Mouse (Mus musculus) gastrocnemius, adult 2 months (tissue): ENCODE data around the gene S100a2. TPM values are rescaled to one million over a fixed set of nuclear protein-coding genes. Genes with fewer than 3 reads are reported as not detected.

Experiments used
- DNase-seq: peaks from one replicate; pipeline ENCODE4 v3.0.0; 2022
- H3K27ac ChIP-seq: fragments of 200-600 bp; 2 replicates; pipeline ENCODE4 v1.8.1; 2022; ENCODE audit warnings: mild to moderate bottlenecking
- H3K4me3 ChIP-seq: fragments of 200-600 bp; 2 replicates; pipeline ENCODE4 v1.8.1; 2022; ENCODE audit warnings: mild to moderate bottlenecking, moderate library complexity
- CTCF ChIP-seq: fragments of 200-600 bp; IDR thresholded peaks from 2 replicates; pipeline ENCODE4 v1.8.1; 2022; ENCODE audit warnings: antibody characterized with exemption, mild to moderate bottlenecking, moderate library complexity
- intact Hi-C: fragments of 180-260 bp; cut with DNase I; formaldehyde crosslinking; loops from one replicate; pipeline ENCODE4 v1.15.1; 2025
- total RNA-seq, 2 experiments: library from RNA; stranded (reverse); gene quantifications; 2 replicates each; pipeline ENCODE4 v1.2.3; 2021

The S100a2 gene
- total RNA-seq, 2 experiments from 2014 or later: not detected

DNA sequence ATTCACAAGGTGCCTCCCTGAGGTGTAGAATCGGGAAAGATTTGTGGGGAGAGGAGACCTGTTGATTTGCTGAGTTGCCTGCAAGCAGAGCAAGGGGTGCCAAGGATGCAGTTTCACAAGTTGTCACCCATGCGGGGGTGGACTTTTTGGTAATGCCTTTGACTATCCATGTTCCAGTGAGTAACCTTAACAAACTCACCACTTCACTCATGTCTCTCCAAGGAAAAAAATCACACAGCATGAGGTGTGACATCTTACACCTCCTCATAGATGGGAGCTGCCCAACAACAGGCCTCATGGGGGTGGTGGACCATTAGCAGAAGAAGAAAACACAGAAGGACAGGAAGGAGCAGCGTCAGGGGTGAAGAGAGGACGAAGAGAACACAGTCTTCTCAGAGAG, 7.5 kb upstream of the S100a2 start:
- no peak overlapping the region for H3K4me3 ChIP-seq
- no peak for DNase-seq
- TF ChIP-seq CTCF: no peak
- no peak overlapping the region for H3K27ac ChIP-seq
- intact Hi-C loops: loop anchor here (10.0 kb wide), 1 partner anchor 58 kb away; the partner anchor contains the start of gene S100a14

DNA sequence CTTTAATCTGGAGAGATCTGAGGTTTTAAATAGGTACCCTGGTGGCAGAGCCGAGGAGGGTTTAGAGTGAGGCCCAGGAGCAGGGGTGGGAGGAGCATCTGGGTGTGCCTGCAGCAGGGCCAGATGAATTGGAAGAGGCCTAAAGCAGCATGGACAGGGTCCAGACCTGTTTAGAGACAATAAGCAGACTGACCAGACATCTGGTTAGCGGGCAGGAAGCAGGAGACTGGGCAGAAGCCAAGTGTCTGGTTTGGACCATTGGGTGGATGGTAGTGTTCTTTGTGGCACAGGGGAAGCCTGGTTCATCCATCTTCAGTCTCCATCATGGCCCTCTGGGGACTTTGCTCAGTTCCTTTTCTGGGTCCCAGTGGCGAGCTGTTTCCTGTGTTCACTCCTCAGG, 6.2 kb upstream of the S100a2 start:
- 0 out of 2 replicates have a peak, but pooled peaks have one; percentile 1 for TF ChIP-seq CTCF
- intact Hi-C loops: loop anchor here (10.0 kb wide), 1 partner anchor 59 kb away; the partner anchor contains the start of gene S100a14
- H3K27ac ChIP-seq: peak overlapping the region; percentile 64
- no peak overlapping the region for H3K4me3 ChIP-seq
- DNase-seq: peak; percentile 60

DNA sequence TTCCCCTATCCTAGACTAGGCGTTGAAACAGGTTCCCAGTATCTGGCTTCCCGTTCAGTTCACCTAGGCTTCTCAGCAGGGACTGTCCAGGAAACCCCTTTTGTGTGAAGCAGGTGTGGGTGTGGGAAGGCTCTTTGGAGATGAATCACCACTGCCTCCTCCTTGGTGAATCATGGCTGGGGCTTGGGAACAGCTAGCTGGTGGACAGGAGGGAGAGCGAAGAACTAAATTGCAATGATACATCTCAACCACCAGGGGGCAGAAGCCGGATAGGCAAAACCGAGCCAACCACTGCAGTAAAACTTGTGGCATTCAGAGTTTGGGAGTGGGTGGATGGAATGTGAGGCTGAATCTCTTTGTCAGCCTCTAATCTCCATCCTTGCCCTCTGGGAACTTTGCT, 4.5 kb upstream of the S100a2 start:
- Histone ChIP-seq H3K27ac (peak overlapping the region; percentile 90), H3K4me3 (no peak overlapping the region)
- peak; percentile 90 for TF ChIP-seq CTCF
- intact Hi-C loops: loop anchor here (1.0 to 10.0 kb wide), 4 partner anchors 30 to 122 kb away; partner anchors contain the start of gene S100a14
- peak; percentile 65 for DNase-seq

DNA sequence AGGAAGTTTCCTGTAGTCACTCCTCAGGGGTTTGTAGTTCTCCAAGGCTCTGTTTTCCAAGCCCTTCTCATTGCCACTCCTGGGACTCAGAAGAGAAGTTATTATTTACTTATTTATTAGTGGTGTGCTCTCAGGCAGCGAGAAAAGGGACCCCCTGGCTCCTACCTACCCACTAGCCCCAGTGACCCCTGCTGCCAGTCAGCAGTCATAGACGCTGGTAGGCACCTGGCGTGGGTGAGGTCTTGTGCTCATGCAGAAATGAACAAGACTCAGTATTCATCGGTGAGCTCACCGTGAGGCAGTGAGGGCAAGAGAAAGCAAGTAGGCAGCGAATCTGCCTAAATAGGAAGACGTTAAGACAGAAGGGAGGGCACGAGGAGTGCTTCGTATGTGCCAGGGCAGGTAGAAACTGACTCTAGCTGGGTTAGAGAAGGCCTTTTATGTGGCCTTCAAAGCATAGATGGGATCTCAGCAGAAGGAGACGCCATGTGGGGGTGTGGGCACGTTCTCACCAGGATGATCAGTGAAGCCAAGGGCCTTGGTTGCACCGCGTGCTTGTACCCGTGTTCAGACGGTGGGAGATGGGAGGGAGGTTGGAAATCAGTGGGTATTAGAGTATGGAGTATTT, 3.9 kb upstream of the S100a2 start:
- intact Hi-C loops: loop anchor here (5.0 to 10.0 kb wide), 3 partner anchors 44 to 121 kb away; partner anchors contain the start of gene S100a14
- no peak for DNase-seq
- Histone ChIP-seq H3K4me3 (no peak overlapping the region), H3K27ac (peak overlapping the region; percentile 90)
- TF ChIP-seq CTCF: no peak

DNA sequence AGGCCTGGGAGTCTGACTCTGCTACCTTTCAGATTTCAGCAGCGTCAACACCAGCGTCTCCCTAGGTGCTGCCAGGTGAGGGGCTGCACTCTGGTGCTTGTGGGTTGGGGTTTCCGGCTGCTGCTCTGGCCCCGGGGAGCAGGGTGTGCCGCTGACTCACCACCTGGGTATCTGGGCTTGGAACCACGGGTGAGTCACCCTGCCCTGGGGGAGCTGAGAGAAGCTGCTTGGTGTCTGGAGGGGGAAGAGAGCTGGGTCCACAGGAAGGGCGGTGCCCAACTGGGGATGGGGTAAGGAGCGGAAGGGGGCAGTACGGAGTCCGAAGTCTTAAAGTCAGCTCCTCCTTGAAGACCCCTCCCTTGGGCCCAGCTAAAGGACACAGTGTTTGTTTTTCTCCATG, 3.1 kb upstream of the S100a2 start:
- intact Hi-C loops: loop anchor here (5.0 to 10.0 kb wide), 3 partner anchors 45 to 120 kb away; partner anchors contain the start of gene S100a14
- peak overlapping the region; percentile 90 for H3K27ac ChIP-seq
- no peak for TF ChIP-seq CTCF
- peak; percentile 89 for DNase-seq
- peak overlapping the region; percentile 37 for H3K4me3 ChIP-seq

DNA sequence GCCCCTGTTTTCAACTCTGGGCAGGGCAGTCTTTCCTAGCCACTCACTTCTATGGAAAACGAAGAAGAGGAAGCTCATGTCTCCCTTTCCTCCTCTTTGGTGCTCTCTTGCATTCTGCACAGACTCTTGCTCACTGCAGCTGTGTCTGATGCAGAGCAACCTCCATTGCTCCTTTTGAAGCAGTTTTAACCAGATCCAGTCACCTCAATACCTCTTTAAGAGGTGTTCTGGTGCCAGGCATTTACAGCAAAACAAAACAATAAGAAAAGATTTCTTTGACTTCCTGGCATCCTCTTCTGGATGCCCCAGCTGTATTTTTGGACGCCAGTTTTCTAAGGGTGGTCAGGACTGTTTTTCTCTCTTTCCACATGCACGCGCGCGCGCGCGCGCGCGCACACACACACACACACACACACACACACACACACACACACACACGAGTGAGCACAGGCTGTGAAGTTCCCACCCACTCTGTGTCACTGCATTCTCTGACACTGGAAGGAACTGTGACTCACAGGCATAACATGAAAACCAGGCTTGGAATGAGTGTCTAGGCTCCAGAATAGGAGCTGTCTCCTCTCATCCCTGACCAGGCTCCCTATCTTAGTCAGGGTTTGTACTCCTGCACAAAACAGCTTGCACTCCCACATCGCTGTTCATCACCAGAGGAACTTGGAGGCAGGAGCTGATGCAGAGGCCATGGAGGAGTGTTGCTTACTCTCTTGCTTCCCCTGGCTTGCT, 2.5 kb upstream of the S100a2 start:
- intact Hi-C loops: loop anchor here (5.0 to 10.0 kb wide), 3 partner anchors 45 to 120 kb away; partner anchors contain the start of gene S100a14
- H3K4me3 ChIP-seq: peak overlapping the region; percentile 37

DNA sequence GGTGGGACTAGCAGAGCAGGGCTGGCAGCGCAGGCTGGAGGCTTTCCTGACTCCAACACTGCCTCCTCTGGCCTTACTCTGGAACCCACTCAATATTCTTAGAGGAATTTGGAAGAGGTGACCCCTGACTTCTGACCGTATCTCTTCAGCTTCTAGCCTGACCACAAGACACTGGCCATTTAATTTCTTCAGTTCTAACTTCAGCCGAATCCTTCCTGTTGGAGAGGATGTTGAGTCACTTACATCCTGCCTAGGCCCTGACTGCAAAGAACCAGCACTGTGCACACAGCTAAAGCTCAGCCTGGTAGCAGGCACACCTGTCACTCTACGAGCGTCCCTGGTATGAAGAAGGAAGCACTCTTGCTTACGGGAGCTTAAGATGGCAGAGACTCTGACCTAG, 657 bp upstream of the S100a2 start:
- intact Hi-C loops: loop anchor here (5.0 to 10.0 kb wide), 3 partner anchors 47 to 118 kb away; partner anchors contain the start of gene S100a14
- H3K4me3 ChIP-seq: no peak overlapping the region
- peak overlapping the region; percentile 53 for H3K27ac ChIP-seq
- no peak for DNase-seq
- no peak for TF ChIP-seq CTCF

More for the DNA sequence above, 2.5 kb upstream of the S100a2 start:
- TF ChIP-seq CTCF: no peak
- H3K27ac ChIP-seq: peak overlapping the region; percentile 90
- DNase-seq: no peak

DNA sequence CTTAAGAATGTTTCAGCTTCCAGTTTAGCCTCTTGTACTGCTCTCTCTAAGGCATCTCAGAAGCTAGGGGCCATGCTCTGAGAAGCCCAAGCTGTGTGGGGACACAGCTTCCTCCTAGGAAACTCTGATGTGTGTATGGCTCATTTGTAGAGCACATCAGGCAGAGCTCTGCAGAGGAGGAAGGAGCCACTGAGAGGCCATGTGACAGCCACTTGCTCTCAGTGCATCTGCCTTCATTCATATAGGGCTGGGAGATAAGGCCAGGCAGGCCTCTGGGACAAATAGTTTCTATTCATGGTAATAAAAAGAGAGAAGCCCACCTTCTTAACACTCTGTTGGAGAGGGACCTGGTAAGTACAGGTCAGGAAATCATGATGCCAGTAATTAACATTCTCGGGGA, 4.4 kb downstream of the S100a2 start:
- H3K27ac ChIP-seq: no peak overlapping the region
- no peak for DNase-seq
- intact Hi-C loops: no loop called here

DNA sequence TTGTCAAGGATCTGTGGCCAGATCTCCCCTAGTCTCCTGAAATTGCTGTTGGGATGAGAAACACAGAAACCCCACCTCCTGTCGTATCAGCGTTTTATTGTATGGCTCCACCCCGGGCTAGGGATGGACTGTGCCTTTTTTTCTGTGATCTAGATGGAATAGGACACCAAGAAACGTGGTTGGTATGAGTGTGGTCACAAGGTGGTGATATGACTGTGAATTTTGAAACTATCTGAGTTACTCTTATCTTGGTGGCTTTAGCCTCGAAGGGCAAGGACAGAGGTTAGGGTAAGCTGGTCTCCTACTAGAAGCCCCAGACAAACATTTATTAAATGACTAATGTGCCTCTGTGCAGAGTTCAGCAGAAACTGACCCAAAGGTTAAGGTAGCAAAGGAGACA, 5.5 kb downstream of the S100a2 start:
- H3K27ac ChIP-seq: no peak overlapping the region
- H3K4me3 ChIP-seq: no peak overlapping the region
- TF ChIP-seq CTCF: no peak
- DNase-seq: no peak
- intact Hi-C loops: no loop called here

More for the DNA sequence above, 4.4 kb downstream of the S100a2 start:
- H3K4me3 ChIP-seq: no peak overlapping the region
- TF ChIP-seq CTCF: no peak

DNA sequence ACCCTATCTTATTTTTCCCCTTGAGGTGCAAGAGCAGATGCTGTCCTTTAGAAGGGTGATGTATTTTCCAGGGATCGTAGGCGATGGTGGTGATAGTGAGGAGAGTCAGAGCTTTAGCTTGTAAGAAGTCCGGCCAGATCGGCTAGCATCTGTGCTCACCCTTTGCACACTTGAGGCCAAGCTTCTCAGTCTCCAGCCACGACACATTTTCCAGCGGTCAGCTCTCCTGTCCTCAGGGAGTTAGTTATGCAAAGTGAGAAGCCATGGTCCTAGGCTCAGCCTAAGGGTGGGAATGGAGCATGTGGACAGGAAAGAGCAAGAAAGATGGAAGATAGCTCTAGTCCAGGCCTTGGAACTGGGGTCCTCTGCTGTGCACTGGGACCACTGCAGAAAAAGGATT, 6.8 kb downstream of the S100a2 start:
- intact Hi-C loops: no loop called here
- no peak for DNase-seq
- no peak for TF ChIP-seq CTCF
- no peak overlapping the region for H3K4me3 ChIP-seq
- H3K27ac ChIP-seq: peak overlapping the region; percentile 25; the same call in 1 of the 2 replicates

DNA sequence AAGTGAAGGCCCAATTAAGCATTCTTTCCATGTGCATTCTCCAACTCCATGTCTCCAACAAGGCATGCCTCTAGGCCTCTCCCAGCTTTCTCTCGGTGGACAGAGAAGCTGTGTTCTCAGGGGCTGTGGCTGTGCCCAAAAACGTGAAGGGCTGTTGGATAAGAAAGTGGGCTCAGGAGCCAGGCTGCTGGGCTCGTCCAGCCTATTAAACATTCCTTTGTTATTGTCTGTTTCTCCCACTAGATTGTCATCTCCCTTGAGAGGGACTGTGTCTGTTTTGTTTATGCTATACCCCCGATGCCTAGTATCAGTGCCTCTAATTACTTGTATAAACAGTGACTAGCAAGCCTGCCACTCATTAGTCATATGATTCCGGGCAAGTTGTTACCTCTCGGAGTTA, 7.7 kb downstream of the S100a2 start:
- no peak for TF ChIP-seq CTCF
- Histone ChIP-seq H3K4me3 (no peak overlapping the region), H3K27ac (peak overlapping the region; percentile 25; the same call in 1 of the 2 replicates)
- DNase-seq: no peak
- intact Hi-C loops: no loop called here

DNA sequence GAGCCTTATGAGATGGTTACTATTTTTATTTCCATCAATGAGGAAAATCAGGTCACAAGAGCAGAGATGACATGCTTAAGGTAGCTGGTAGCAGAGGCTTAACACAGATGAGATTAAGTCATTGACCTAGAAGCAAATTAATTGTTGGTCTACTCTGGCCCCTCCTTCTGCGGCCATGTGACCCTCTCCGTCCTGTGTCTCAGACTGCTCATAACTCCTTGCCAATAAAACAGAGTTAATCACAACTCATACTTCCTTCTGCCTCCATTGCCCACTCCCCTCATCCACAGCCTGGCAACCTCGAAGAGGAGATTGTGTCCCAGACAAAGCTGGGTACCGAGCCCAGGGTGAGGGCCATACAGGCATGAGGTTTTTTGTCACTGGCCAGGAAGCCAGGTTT, 8.2 kb downstream of the S100a2 start:
- H3K4me3 ChIP-seq: no peak overlapping the region
- no peak for TF ChIP-seq CTCF
- H3K27ac ChIP-seq: no peak overlapping the region
- intact Hi-C loops: no loop called here
- no peak for DNase-seq

DNA sequence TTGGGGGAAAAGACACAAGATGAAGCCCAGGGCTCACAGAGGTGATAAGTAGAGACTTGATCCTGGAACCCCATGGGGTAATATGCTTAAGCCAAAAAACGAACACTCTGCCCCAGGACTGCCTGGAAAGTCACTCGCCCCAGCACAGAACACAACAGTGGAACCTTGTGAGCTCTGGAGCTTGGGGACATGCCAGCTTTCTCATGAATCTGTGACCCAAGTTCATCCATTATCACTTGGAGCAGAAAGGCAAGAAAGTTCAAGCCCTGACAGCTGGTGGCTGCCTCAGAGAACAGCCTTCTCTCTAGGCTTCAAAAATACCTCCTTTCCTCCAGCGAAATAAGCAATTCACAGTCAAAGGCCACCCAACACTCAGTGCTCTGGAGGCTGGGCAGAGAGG, 9.4 kb downstream of the S100a2 start:
- DNase-seq: no peak
- no peak for TF ChIP-seq CTCF

More for the DNA sequence above, 9.4 kb downstream of the S100a2 start:
- Histone ChIP-seq H3K4me3 (no peak overlapping the region), H3K27ac (peak overlapping the region; percentile 72)
- intact Hi-C loops: no loop called here
